Mouse (Mus musculus) ZHBTc4 (cell line): ENCODE measurements at regions not wholly inside any gene's neighbourhood (a gene's known extent, or its start where the extent isn't known, plus 50 kb on each side); places are given as distances from the start of the nearest gene placed in this dataset.

ENCODE experiments used
- DNase-seq: peaks from one replicate; pipeline ENCODE4 v3.0.0-alpha.2; 2011; ENCODE audit warnings: low read depth, low spot score

DNA sequence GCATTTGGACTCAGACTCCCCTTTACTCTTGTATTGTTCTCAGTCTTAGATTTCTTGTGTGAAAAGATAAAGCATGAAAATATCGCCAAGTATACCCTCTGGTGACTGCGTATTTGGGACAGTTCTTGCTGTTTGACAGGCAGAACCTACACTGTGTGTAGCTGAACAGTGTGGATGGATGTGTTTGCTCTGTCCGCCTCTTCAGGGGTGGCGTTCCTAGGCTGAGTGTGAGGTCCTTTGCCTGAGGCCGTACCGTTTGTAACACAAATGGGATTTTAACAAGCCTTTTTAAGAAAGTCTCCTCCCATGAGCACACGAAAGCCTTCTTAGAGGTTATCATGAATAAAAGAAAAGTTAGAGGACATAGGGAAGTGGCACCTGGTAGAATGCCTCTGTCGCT lies 153.3 kb upstream of the Dnajc19 start:
- peak; percentile 71 for DNase-seq

DNA sequence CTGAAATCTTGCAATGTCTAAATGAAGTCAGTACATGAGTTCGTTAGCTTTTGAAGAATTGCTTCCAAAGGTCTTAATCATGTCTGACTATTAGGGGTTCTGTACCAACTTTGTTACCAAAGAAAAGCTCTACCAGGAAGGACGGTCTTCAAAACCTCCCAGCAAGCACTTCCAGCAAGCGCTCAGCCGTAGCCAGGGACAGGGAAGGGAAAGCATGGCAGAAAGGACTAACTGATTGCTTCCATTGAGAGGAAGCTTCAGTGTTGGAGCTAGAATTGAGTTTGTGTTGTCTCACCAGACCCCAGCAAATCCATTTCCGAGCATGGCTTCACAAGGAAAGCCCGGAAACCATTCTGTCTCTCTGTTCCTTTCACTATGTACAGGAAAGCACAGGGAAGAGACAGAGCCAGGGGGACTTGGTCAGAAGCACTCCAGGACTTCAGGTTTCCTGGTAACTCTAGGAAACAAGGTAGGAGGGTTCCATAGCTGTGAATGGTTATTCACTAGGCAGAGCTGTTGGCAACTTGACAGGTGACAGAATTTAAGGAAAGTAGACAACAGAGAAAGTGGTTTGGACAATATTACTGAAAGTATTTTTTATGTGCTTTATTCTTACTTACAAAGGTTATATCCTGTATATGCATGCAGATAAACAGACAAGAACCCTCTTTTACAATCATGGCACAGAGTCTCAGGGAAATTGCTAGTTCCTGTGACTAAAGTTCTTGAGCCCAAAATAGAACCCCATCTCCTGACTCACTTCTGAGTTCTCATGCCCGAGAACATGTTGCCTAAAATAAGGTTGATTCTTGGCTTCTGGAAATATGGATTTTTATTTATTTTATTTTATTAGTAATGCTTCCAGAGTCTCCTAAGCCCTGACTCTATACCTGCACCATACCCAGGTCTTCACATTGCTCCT lies 151.5 kb upstream of the Dnajc19 start:
- DNase-seq: no peak

DNA sequence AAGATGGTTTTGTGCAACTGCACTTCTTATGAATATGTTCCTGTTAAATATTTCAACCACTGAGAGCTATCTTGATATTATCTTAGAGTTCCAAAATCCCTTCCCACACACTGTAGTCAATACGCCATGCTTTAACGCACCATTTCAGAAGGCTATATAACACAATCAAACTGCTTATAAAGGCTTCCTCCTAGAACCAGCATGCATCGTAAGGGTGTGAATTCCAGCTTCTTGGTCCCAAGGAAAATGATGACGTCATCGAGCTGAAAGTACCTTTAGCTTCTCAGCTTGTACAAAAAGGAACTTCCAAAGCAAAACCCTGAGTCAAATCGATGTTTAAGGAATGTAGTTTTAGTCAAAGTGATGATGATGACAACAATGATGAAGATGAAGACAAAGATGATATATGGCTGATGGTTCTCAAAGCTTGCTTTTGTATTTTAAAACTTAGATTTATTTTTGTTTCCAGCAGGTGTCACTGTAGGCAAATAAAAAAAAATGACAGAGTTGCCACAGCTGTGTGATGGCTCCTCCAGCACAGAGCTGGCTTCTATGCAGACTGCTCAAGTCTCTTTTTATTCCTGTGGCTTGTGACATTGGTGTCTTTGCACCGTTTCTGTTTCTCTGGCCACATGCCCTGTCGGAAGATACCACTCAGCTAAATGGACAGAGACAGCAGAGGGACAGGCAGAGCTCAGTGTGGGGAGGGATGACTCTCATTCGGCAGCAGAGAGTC lies 150.6 kb upstream of the Dnajc19 start:
- peak; percentile 11 for DNase-seq

DNA sequence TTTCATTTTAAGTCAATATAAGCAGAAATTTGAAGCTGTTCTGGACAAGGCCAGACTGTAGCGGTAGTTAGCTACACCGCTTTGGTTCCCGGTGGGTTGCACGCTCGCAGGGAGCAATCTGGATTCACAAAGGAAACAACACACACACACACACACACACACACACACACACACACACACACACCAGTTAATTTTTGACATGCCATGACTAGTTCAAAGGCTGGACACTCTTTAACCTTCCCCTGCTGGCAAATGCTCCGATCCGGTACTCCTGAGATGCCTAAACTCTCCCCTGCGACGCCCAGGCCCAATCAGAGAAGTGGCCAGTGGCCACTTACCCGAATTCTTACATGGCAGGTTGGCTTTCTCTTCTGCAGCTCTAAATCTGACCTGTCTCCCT lies 141.2 kb upstream of the Dnajc19 start:
- no peak for DNase-seq

DNA sequence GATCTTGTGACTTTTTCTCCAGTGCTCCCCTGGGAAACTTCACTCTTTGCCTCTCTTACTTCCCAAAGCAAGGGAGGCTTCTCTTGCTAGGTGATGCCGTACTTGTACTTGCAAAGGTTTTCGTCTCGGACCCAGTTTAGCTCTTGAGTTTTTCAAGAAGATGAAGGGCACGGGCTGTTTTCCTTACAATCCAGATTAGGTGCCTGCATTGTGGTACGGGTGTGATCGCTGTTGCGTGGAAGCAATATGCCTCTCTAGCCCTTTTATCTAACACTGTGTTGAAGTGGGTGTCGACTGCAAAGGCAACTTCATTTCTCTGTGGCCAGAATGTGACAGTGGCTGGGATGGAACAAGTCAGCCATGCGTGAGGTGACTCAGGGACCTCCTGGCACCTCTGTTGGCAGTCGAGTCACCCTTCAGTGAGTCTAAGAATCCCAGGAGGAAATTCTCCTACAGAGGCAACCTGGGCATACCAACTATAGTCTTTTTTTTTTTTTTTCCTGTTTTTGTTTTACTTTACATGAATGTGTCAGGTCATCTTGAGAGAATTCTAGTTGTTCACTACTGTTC lies 138.7 kb upstream of the Dnajc19 start:
- no peak for DNase-seq

DNA sequence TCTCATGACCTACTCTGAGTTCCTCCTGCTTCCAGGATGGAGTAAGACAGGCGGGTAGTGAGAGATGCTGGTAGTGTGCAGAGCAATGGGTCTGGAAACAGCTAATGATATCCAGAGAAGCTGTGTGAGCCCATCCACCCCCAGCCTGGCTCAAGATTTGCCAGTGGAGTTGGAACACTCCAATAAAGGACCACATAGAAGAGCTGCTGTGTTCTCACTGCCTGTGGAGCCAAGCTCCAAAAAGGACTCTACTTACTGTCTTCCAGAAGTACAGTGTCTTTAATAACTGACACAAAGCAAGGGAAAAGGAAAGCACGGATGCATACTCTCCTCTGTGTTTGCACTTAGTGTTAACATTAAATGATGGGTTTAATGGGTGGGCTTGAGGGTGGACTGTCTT lies 138.0 kb upstream of the Dnajc19 start:
- DNase-seq: no peak

DNA sequence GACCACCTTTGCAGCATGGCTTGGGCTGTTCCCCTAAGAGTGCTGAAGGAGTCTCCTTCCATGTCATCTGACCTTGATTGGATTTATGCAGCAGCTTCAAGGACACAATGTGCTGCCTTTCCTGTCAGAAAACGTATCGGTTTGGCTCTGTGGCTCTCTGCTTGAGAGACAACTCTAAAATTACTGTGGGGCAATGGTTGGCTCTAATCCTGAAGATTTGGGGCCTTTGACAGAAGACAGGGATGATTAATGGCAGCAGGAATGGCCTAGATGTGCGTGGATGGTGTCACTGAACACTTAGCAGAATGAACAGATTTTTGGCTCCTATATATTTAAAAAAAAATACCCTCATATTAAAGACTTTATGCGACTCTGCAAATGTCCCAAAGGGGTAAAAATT lies 136.8 kb upstream of the Dnajc19 start:
- DNase-seq: no peak

DNA sequence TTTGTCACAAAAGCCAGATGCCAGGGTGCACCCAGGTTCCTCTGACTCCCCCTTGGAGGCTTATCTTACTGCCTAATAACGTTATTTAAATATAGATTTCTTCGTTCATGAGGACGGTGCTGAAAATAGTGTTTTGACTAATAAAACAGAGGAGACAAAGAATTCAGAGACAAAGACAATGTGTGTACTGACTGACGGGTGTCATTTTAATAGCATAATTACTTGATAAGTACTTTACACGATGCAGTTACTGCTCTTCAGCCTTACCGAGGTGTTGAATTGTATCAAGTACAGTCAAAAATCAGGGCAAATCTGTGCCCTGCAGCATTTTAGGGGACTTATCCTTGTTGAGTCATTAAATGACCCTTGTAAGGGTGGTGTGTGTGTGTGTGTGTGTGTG lies 133.1 kb upstream of the Dnajc19 start:
- DNase-seq: no peak

DNA sequence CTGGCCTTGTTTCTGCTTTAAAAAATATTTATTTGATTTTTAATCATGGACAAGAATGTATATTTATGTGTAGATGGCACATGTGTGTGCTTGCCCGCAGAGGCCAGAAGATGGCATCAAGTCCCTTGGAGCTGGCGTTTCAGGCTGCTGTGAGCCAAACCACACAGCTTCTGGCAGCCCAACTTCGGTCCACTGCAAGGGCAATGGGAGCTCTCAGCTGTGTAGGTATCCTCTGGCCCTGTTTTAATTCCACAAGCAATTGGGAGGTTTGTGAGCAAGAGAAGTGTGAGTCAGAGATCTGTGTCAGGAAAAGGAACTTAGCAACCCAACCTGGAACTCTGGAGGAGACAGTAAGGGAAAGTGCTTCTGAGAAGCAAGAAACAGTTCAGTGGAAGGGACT lies 125.3 kb upstream of the Dnajc19 start:
- DNase-seq: no peak

DNA sequence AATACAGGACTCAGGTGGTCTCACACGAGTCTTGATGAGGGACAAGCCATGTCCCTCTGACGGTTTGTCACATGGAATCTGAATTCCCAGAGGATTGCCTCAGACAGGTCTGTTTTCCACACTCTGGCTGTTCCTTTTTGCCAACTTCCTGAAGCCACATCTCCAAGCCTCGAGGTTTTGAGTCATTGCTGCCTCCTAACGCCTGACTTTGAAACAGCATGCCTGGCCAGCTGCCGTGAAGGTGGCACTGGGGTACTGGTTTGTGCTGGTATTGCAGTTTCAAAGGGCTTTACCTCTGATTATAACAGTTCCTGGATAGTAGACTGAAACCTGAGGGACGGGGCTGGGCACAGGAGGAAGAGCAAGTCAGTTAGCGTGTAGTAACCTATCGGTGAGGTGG lies 117.1 kb upstream of the Dnajc19 start:
- peak; percentile 39 for DNase-seq

DNA sequence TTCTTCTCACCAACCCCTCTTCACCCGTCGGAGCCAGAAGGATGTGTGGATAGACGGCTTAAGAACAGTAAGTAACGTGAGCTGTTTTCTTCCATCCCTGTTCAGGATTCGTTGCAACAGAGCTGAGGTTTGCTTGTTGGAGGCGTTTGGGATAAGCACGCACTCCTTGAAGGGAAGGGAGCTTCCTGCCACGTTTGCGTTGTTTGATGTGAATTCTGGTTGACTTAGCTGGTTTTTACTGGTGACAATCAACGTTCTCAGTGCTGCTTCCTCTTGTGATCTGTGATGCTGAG lies 116.0 kb upstream of the Dnajc19 start:
- peak; percentile 3 for DNase-seq

DNA sequence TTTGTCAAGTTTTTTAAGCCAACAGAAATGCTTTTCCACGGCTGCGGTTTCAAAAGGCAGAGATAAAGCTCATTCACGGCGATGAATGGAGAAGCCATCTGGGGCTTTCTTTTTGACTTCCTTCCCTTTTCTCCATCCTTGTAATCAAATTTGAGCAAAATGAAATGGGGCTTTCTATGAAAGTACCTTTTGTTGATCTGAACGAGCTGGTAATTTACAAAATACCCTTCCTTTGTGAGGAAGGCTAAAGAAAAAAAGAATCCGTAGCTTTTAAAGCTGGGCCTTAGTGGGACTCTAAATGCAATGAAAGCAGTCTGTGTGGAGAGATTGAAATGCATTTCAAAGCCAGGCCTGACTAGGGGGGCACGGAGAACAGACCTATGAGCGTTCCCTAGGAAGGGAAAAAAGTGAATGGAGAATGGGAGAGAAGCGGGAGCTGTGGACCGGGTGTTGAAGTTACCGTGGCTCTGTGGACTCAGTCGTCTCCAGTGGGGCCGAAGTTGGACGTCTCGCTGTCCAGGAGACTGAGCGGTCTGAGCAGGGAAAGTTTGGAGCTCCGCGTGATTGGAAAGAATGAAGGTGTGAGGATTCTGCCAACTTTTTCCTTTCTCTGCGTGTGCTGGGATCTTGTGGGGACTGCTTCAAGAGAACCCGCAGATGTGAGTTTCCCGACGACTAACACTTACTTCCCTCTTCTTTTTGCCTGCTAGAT lies 115.5 kb upstream of the Dnajc19 start:
- DNase-seq: peak; percentile 5

DNA sequence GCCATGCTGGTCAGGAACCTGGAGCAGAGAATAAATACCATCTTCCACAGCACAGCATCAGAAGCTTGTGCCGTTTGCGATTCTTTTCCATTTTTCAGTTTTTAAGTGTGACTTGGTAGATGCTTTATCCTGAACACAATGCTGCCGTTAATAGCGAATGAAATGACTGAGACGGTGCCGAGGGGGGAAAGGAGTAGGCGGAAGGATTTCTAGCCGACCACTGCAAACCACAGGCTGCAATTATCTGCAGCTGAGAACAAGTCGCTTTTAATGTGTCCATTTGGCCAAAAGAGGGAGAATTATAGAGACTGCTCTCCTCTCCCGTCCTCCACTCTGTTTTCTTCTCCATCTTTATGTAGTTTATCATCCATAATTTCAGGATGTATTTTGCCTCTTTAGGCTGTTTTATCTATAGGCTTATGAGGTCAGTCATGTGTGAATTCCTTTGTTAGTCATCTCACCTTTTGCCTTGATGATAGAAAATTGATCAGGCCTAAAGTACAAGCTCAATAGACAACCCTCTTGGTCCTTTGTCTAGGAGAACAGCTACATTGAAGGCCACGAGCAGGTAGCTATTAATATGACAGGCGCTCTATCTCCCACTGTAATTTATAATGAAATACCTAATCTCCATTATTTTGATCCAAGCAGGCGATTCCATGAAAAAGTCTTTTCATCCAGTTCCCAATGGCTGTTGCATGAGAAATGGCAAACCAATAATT lies 114.8 kb upstream of the Dnajc19 start:
- no peak for DNase-seq

DNA sequence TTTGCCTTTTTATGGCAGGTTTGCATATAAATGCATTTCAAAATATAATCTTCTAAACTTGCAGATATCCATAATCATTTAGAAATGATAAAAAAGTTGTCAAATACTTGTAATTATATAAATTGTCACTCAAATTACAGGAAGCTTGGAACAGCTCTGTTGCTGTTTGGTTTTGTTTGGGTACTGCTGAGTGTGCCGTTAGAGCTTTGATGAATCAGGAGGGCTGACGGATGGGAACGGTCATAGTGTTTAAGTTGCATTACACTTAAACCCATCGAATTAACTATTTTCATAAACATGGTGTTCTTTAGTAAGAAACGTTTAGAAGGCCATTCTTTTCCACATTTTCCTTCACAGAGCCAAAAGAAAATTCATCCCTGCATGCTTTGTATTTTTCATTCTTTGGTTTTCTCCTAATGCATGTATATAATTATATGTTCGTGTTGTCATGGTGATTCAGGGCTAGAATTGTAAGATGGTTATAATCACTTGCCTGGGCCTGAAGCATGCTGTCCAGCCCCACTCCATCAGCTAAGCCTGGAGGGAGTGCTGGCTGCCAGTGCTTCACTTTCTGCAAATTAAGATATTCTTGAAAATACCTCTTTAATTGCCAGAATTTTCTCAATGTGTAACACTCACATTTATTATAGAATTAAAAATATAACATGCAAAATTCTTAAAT lies 92.4 kb upstream of the Dnajc19 start:
- no peak for DNase-seq

DNA sequence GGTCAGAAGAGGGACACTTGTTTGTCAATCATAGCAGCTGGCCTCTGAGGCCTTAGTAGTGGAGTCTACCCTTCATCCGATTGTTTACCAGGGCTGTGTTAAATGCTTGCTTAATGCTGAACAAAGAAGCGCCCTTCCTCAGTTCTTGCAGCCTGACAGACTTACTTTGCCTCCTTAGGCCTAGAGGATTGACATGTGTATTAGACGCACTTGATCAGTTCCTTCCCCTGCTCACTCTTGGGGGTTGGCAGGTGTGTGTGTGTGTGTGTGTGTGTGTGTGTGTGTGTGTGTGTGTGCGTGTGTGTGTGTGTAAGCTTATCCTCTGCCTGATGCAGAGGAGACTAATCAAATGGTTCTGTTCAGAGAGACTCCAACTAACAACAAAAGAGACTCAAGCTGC lies 91.8 kb upstream of the Dnajc19 start:
- DNase-seq: no peak

DNA sequence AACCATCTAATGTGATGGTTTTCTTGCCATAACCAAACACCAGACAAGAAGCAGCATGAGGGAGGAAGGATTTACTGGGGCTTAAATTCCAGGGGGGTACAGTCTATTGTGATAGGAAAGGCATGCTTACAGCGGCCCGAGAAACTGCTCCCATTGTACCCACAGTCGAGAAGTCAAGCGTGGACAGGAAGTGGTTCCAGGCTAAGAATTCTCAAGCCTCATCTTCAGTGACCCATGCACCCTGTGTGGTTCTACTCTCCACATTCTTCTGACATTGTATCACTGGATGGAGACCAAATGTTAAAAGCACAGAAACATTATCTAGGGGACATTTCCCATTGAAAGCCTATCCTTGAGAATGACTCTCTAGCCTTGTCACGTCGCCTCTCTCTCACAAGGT lies 90.8 kb upstream of the Dnajc19 start:
- DNase-seq: no peak

DNA sequence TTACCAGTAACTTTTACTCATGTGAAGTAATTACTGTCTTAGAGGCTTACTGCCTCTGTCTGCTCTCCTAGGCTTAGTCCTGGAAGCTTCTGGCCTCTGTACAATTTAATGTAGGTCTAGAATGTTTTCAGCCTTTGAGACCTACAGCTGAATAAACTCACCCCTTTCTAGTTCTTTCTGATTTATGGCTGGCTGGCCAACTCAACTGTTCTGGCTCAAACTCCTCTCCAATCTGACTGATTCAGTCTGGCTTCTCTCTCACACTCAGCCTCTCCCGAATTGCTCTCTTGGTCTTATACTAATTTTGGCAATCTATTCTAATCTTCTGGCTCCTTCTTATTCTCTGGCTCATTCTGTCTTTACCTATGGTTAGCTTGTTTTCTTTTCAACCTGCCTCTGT lies 87.0 kb upstream of the Dnajc19 start:
- no peak for DNase-seq

DNA sequence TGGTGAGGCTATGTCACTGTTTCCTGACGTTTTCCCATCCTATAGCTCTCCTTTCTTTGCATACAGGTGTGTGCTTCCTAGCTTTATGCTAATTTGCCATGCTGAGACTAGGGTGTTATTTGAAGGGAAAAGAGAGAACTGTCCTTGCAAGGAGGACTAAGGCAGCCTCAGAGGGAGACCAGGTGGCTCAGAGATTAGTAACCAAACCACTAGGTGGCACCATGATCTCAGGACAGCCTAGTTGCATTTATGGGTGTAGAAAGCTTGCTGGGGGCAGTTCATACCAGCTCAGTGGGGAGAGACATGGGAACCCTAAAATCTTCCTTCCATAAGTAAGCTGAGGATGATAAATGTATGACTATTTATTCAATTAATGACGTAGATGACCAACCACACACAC lies 68.9 kb upstream of the Dnajc19 start:
- DNase-seq: peak; percentile 54

DNA sequence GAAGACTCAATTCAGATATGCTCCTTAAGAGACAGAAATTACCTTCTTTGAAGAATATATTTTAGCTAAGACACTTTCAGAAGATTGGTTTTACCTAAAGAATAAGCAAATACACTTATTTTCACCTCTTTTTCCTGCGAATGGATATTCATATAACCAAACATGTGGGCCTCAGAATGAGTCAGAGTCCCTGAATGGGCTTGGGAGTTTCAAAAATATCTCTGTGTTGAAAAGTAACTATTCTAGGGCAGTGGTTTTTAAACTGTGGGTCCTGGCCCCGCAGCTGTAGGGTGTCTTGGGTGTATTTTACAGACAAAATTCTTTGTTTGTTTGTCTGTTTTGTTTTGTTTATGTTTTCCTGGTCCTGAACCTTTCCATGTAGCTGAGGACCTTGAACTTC lies 62.5 kb upstream of the Dnajc19 start:
- DNase-seq: no peak

DNA sequence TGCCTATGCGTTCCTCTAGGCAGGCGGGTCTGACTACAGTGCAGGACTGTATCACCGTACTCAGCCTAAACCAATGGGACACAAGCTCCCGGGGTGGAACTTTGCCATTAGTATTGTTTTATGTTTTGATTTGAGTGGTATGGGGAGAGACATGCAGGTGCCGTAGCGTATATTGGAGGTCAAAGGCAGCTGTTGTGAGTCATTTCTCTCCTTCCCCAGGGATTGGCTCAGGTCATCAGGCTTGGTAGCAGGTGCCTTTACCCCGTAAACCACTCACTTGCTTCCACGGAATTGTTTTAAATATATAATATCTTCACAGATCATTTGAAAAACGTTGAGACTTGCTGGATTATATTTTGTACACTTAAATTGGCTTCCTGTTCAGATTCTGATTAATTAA lies 58.1 kb upstream of the Dnajc19 start:
- DNase-seq: no peak

DNA sequence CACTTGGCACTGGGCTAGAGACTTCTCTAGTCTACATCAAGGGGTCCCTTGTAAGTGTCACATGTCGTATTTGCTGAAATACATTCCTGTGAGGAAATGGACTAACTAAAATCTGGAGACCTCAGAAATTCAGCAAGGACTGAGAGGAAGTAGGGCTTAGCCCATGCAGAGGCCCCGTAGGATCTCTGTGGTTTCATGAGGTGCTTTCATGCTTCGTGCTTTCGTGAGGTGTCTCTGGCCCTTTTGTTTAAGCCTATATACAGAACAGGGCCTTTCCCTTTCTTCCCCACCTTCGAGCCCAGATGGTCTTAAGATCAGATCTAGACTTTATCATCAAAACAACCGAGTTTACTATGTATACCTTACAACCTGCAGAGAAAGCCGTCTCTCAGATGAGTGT lies 56.9 kb upstream of the Dnajc19 start:
- no peak for DNase-seq
